In genomic region chr9:83440392-83441357, GRCm38 (mm10) we compare ENCODE assay signal across 8 mouse cellular contexts. TPM values are rescaled to one million over a fixed set of nuclear protein-coding genes. Genes with fewer than 3 reads are reported as not detected.
DNase-seq lines count a peak whose midpoint lies in the region; ATAC-seq and TF ChIP-seq lines count a peak whose summit lies in the region.

Gene Lca5 (minus strand): TSS chr9:83441127.

- peak; percentile 35; the same call in 1 of the 2 replicates for ATAC-seq in erythroblast, adult 5-6 weeks (replicated peaks; ENCODE audit: low FRiP score, poor library complexity, severe bottlenecking)
- ATAC-seq in limb, embryonic 13.5 days (ENCODE audit: low FRiP score, low read depth), result peak; percentile 99
- peak; percentile 99 for ATAC-seq in midbrain, embryonic 15.5 days (replicated peaks)

- H3K36me3 ChIP-seq in limb, embryonic 13.5 days, result no peaks in the 10 kb centered on the region; the same call in 1 of the 2 replicates
- no peaks in the 10 kb centered on the region for H3K36me3 ChIP-seq in midbrain, embryonic 15.5 days (replicated peaks)

- peak; percentile 91 to 92 for DNase-seq in B cell, adult 2 months
- DNase-seq in brain, embryonic 14.5 days (ENCODE audit: low read depth), result peak; percentile 99
- peak; percentile 96 for DNase-seq in heart, adult 9 months (ENCODE audit: low spot score in 2 of 2)
- peak; percentile 96 for DNase-seq in kidney, adult 9 months
- DNase-seq in spleen, adult 18-20 months, result peak; percentile 86 to 88

- peak; percentile 50; the same call in 1 of the 2 replicates for TF ChIP-seq POLR2A in brain, embryonic 14.5 days (IDR thresholded peaks at IDR 0.05; ENCODE audit: borderline replicate concordance, extremely low read depth, insufficient read depth, insufficient read length, poor library complexity, severe bottlenecking)

- peak within 1 kb of the TSS; percentile 71 for H3K4me2 ChIP-seq in limb, embryonic 13.5 days (replicated peaks)
- H3K4me2 ChIP-seq in midbrain, embryonic 15.5 days, result peak within 1 kb of the TSS; percentile 56

- H3K27me3 ChIP-seq in limb, embryonic 13.5 days, result no peaks in the 10 kb centered on the region
- H3K27me3 ChIP-seq in midbrain, embryonic 15.5 days (replicated peaks), result no peaks in the 10 kb centered on the region

- peak within 1 kb of the TSS; percentile 73 for H3K9ac ChIP-seq in limb, embryonic 13.5 days
- H3K9ac ChIP-seq in midbrain, embryonic 15.5 days, result peak within 1 kb of the TSS; percentile 52

- H3K4me3 ChIP-seq in limb, embryonic 13.5 days, result peak within 1 kb of the TSS; percentile 59
- H3K4me3 ChIP-seq in midbrain, embryonic 15.5 days, result peak within 1 kb of the TSS; percentile 62

- no peaks in the 10 kb centered on the region for H3K9me3 ChIP-seq in limb, embryonic 13.5 days
- no peaks in the 10 kb centered on the region for H3K9me3 ChIP-seq in midbrain, embryonic 15.5 days

- H3K27ac ChIP-seq in limb, embryonic 13.5 days, result peak within 1 kb of the TSS; percentile 90
- H3K27ac ChIP-seq in midbrain, embryonic 15.5 days, result peak within 1 kb of the TSS; percentile 91

- TF ChIP-seq CTCF in brain, embryonic 14.5 days (IDR thresholded peaks at IDR 0.05; ENCODE audit: borderline replicate concordance, extremely low read depth, insufficient read depth, insufficient read length), result no peak

- H3K4me1 ChIP-seq in limb, embryonic 13.5 days, result peaks cover 12% of the 10 kb centered on the region
- H3K4me1 ChIP-seq in midbrain, embryonic 15.5 days, result peaks cover 9% of the 10 kb centered on the region

- 1% methylated on average over 51 of the region's 57 CpGs for WGBS in limb, embryonic 13.5 days
- WGBS in midbrain, embryonic 15.5 days, result 1% methylated on average over 55 of the region's 57 CpGs

RNA-seq across cellular contexts. Expression of gene Lca5, which starts in this region (rescaled TPM):
- polyA plus RNA-seq in brain, embryonic 14.5 days (2012; rRNA removed), result 19.5 and 21.8 TPM in 2 replicates
- not detected in 2 replicates for total RNA-seq in erythroblast, adult 5-6 weeks (2015; ENCODE audit: low replicate concordance)
- total RNA-seq in erythroblast, adult 5-6 weeks (2017; ENCODE audit: low replicate concordance), result 0.09 TPM in 1 of 2 replicates, not detected in the other
- 18.6 and 22.4 TPM in 2 replicates for polyA plus RNA-seq in limb, embryonic 13.5 days (2015; fragmentation: Nextera tagmentation; extraction: Ambion mirVana)
- 15.6 and 15.9 TPM in 2 replicates for polyA plus RNA-seq in midbrain, embryonic 15.5 days (2015; fragmentation: Nextera tagmentation; extraction: Ambion mirVana)

Comparison
In these comparisons a context has a peak if more than half of its experiments do, and no peak if none do; other contexts are left out.
1. Peak in every context shown above with its lines: DNase-seq, ATAC-seq, H3K4me3 ChIP-seq and H3K27ac ChIP-seq.
2. Peak in ATAC-seq in erythroblast, adult 5-6 weeks; RNA of the gene not detected or under 1 TPM.
3. ATAC-seq: peak in every context shown above with its lines; median percentile 99 in limb, embryonic 13.5 days; 99 in midbrain, embryonic 15.5 days; 35 in erythroblast, adult 5-6 weeks.